Mouse (Mus musculus) stomach, embryonic 15.5 days (tissue): ENCODE data around the gene Inpp4b. TPM values are rescaled to one million over a fixed set of nuclear protein-coding genes. Genes with fewer than 3 reads are reported as not detected.
A peak's percentile ranks its signal among the peaks of the same experiment; 100 is the strongest.

Experiments used
- ATAC-seq: fragments of 200-750 bp; cut with Nextera tagmentation; 2 replicates; pipeline ENCODE4 v1.8.0; 2017; ENCODE audit warnings: low read depth, moderate number of reproducible peaks, moderate TSS enrichment; ENCODE audit not compliant: insufficient read depth, low FRiP score
- H3K27ac ChIP-seq: fragments of 300-500 bp; sonication (generic); 2 replicates; pipeline ENCODE4 v1.5.1; 2015; ENCODE audit warnings: mild to moderate bottlenecking, inconsistent platforms
- H3K27me3 ChIP-seq: fragments of 300-500 bp; sonication (generic); replicated peaks from 2 replicates; pipeline ENCODE4 v1.6.1; 2015; ENCODE audit warnings: inconsistent platforms
- H3K36me3 ChIP-seq: fragments of 300-500 bp; sonication (generic); 2 replicates; pipeline ENCODE4 v1.6.1; 2015; ENCODE audit warnings: inconsistent platforms
- H3K4me1 ChIP-seq: fragments of 300-500 bp; sonication (generic); 2 replicates; pipeline ENCODE4 v1.6.1; 2015; ENCODE audit warnings: inconsistent platforms
- H3K4me2 ChIP-seq: fragments of 300-500 bp; sonication (generic); 2 replicates; pipeline ENCODE4 v1.6.1; 2015; ENCODE audit warnings: mild to moderate bottlenecking, inconsistent platforms
- H3K4me3 ChIP-seq: fragments of 300-500 bp; sonication (generic); replicated peaks from 2 replicates; pipeline ENCODE4 v1.5.1; 2015; ENCODE audit warnings: inconsistent platforms
- H3K9ac ChIP-seq: fragments of 300-500 bp; sonication (generic); 2 replicates; pipeline ENCODE4 v1.6.1; 2015; ENCODE audit warnings: inconsistent platforms
- H3K9me3 ChIP-seq: fragments of 300-500 bp; sonication (generic); 2 replicates; pipeline ENCODE4 v1.6.1; 2016; ENCODE audit warnings: inconsistent platforms
- WGBS: fragments of 180-500 bp; shearing (Covaris S2); methylation state at CpG from one replicate; pipeline ENCODE4 v1.1.7; 2015; 5-methylcytosine and 5-hydroxymethylcytosine counted together
- polyA plus RNA-seq: library from polyadenylated mRNA; unstranded; fragments of >200 nt; fragmentation: Nextera tagmentation; extraction: Ambion mirVana; gene quantifications from 2 replicates; pipeline ENCODE4 v1.2.1, GENCODE M21; 2015

Inpp4b gene
- polyA plus RNA-seq, 1 experiment from 2014 or later, result 6.7 TPM

GRCm38 (mm10) chr8:81774010-81774409 lies 431.7 kb downstream of the Inpp4b start:
- Histone ChIP-seq H3K9ac (no peak overlapping the region), H3K27ac (no peak overlapping the region), H3K4me3 (no peak overlapping the region), H3K4me2 (no peak overlapping the region), H3K36me3 (no peaks in the 10 kb centered on the region), H3K27me3 (no peaks in the 10 kb centered on the region), H3K9me3 (no peaks in the 10 kb centered on the region), H3K4me1 (no peaks in the 10 kb centered on the region)
- no peak for ATAC-seq
- 55% methylated on average over 4 of the region's 4 CpGs for WGBS

- H3K27ac ChIP-seq, result no peak overlapping the region
- H3K27me3 ChIP-seq, result no peaks in the 10 kb centered on the region
- H3K36me3 ChIP-seq, result no peaks in the 10 kb centered on the region
- no peak overlapping the region for H3K9ac ChIP-seq
- no peaks in the 10 kb centered on the region for H3K9me3 ChIP-seq
- WGBS, result 35% methylated on average over 1 of the region's 1 CpGs
- no peak overlapping the region for H3K4me2 ChIP-seq
- 0 out of 2 replicates have a peak, but pooled peaks have one; percentile 14 for ATAC-seq
- no peak overlapping the region for H3K4me3 ChIP-seq
- H3K4me1 ChIP-seq, result no peaks in the 10 kb centered on the region
These were observed 432.1 kb downstream of the Inpp4b start for GRCm38 (mm10) chr8:81774454-81774853.

- H3K4me2 ChIP-seq, result no peak overlapping the region
- no peak overlapping the region for H3K9ac ChIP-seq
- H3K36me3 ChIP-seq, result no peaks in the 10 kb centered on the region
- no peaks in the 10 kb centered on the region for H3K9me3 ChIP-seq
- H3K27ac ChIP-seq, result no peak overlapping the region
- no peaks in the 10 kb centered on the region for H3K27me3 ChIP-seq
- no peak overlapping the region for H3K4me3 ChIP-seq
- WGBS, result 57% methylated on average over 4 of the region's 4 CpGs
- no peak for ATAC-seq
- no peaks in the 10 kb centered on the region for H3K4me1 ChIP-seq
These were observed 434.3 kb downstream of the Inpp4b start for GRCm38 (mm10) chr8:81776516-81777237.

- no peaks in the 10 kb centered on the region for H3K36me3 ChIP-seq
- H3K9me3 ChIP-seq, result no peaks in the 10 kb centered on the region
- no peaks in the 10 kb centered on the region for H3K4me1 ChIP-seq
- H3K4me2 ChIP-seq, result no peak overlapping the region
- H3K27me3 ChIP-seq, result no peaks in the 10 kb centered on the region
- WGBS, result 78% methylated on average over 1 of the region's 1 CpGs
- H3K27ac ChIP-seq, result no peak overlapping the region
- no peak for ATAC-seq
- H3K4me3 ChIP-seq, result no peak overlapping the region
- H3K9ac ChIP-seq, result no peak overlapping the region
These were observed 435.3 kb downstream of the Inpp4b start for GRCm38 (mm10) chr8:81777704-81778103.

GRCm38 (mm10) chr8:81779440-81779839 lies 437.1 kb downstream of the Inpp4b start:
- H3K9me3 ChIP-seq, result no peaks in the 10 kb centered on the region
- H3K4me2 ChIP-seq, result no peak overlapping the region
- no peaks in the 10 kb centered on the region for H3K36me3 ChIP-seq
- WGBS, result 86% methylated on average over 5 of the region's 5 CpGs
- H3K27me3 ChIP-seq, result no peaks in the 10 kb centered on the region
- H3K9ac ChIP-seq, result no peak overlapping the region
- H3K4me1 ChIP-seq, result no peaks in the 10 kb centered on the region
- no peak overlapping the region for H3K4me3 ChIP-seq
- no peak for ATAC-seq
- no peak overlapping the region for H3K27ac ChIP-seq

GRCm38 (mm10) chr8:81780166-81780565 lies 437.8 kb downstream of the Inpp4b start:
- WGBS, result 91% methylated on average over 6 of the region's 6 CpGs

GRCm38 (mm10) chr8:81780921-81781675 lies 438.7 kb downstream of the Inpp4b start:
- no peak for ATAC-seq
- WGBS, result 81% methylated on average over 2 of the region's 2 CpGs

More at GRCm38 (mm10) chr8:81780166-81780565, 437.8 kb downstream of the Inpp4b start:
- H3K36me3 ChIP-seq, result no peaks in the 10 kb centered on the region
- no peak overlapping the region for H3K4me3 ChIP-seq
- ATAC-seq, result no peak
- H3K9me3 ChIP-seq, result no peaks in the 10 kb centered on the region
- no peaks in the 10 kb centered on the region for H3K27me3 ChIP-seq
- H3K9ac ChIP-seq, result no peak overlapping the region
- no peaks in the 10 kb centered on the region for H3K4me1 ChIP-seq
- H3K4me2 ChIP-seq, result no peak overlapping the region
- H3K27ac ChIP-seq, result no peak overlapping the region

GRCm38 (mm10) chr8:81782781-81783180 lies 440.4 kb downstream of the Inpp4b start:
- Histone ChIP-seq H3K4me3 (no peak overlapping the region), H3K4me1 (no peaks in the 10 kb centered on the region), H3K4me2 (no peak overlapping the region), H3K27me3 (no peaks in the 10 kb centered on the region), H3K9ac (no peak overlapping the region), H3K9me3 (no peaks in the 10 kb centered on the region), H3K36me3 (no peaks in the 10 kb centered on the region), H3K27ac (no peak overlapping the region)
- WGBS, result 83% methylated on average over 4 of the region's 4 CpGs
- no peak for ATAC-seq

More at GRCm38 (mm10) chr8:81780921-81781675, 438.7 kb downstream of the Inpp4b start:
- H3K27me3 ChIP-seq, result no peaks in the 10 kb centered on the region
- H3K4me1 ChIP-seq, result no peaks in the 10 kb centered on the region
- H3K27ac ChIP-seq, result no peak overlapping the region
- no peak overlapping the region for H3K9ac ChIP-seq
- H3K36me3 ChIP-seq, result no peaks in the 10 kb centered on the region
- H3K4me3 ChIP-seq, result no peak overlapping the region
- H3K4me2 ChIP-seq, result no peak overlapping the region
- H3K9me3 ChIP-seq, result no peaks in the 10 kb centered on the region

GRCm38 (mm10) chr8:81784775-81785174 lies 442.4 kb downstream of the Inpp4b start:
- Histone ChIP-seq H3K27ac (no peak overlapping the region), H3K4me1 (no peaks in the 10 kb centered on the region), H3K36me3 (no peaks in the 10 kb centered on the region), H3K9ac (no peak overlapping the region), H3K4me2 (no peak overlapping the region), H3K9me3 (no peaks in the 10 kb centered on the region), H3K27me3 (no peaks in the 10 kb centered on the region), H3K4me3 (no peak overlapping the region)
- no peak for ATAC-seq
- WGBS, result 79% methylated on average over 3 of the region's 3 CpGs

GRCm38 (mm10) chr8:81788498-81788897 lies 446.1 kb downstream of the Inpp4b start:
- WGBS, result 66% methylated on average over 2 of the region's 2 CpGs
- Histone ChIP-seq H3K27ac (no peak overlapping the region), H3K27me3 (no peaks in the 10 kb centered on the region), H3K4me3 (no peak overlapping the region), H3K9ac (no peak overlapping the region), H3K4me2 (no peak overlapping the region), H3K9me3 (no peaks in the 10 kb centered on the region), H3K4me1 (no peaks in the 10 kb centered on the region), H3K36me3 (no peaks in the 10 kb centered on the region)
- ATAC-seq, result no peak

- no peak overlapping the region for H3K4me2 ChIP-seq
- H3K4me1 ChIP-seq, result no peaks in the 10 kb centered on the region
- no peaks in the 10 kb centered on the region for H3K27me3 ChIP-seq
- H3K27ac ChIP-seq, result no peak overlapping the region
- no peak overlapping the region for H3K4me3 ChIP-seq
- 38% methylated on average over 5 of the region's 5 CpGs for WGBS
- H3K36me3 ChIP-seq, result no peaks in the 10 kb centered on the region
- no peaks in the 10 kb centered on the region for H3K9me3 ChIP-seq
- H3K9ac ChIP-seq, result no peak overlapping the region
- no peak for ATAC-seq
These were observed 450.3 kb downstream of the Inpp4b start for GRCm38 (mm10) chr8:81792649-81793048.

- Histone ChIP-seq H3K4me2 (no peak overlapping the region), H3K4me1 (no peaks in the 10 kb centered on the region), H3K9ac (no peak overlapping the region), H3K27ac (no peak overlapping the region), H3K9me3 (no peaks in the 10 kb centered on the region), H3K36me3 (no peaks in the 10 kb centered on the region), H3K27me3 (no peaks in the 10 kb centered on the region), H3K4me3 (no peak overlapping the region)
- no peak for ATAC-seq
- WGBS, result 53% methylated on average over 1 of the region's 1 CpGs
These were observed 456.1 kb downstream of the Inpp4b start for GRCm38 (mm10) chr8:81798501-81798900.
